Mouse (Mus musculus) MEL (cell line): ENCODE measurements at regions not wholly inside any gene's neighbourhood (a gene's known extent, or its start where the extent isn't known, plus 50 kb on each side); places are given as distances from the start of the nearest gene placed in this dataset.

Experiments
- DNase-seq: peaks from one replicate; pipeline ENCODE4 v3.0.0; 2011; ENCODE audit warnings: low read depth, low spot score
- H3K27ac ChIP-seq: 2 replicates; pipeline ENCODE4 v1.5.1; 2012; ENCODE audit warnings: low read depth, mild to moderate bottlenecking, control low read depth, low read length, moderate library complexity; ENCODE audit not compliant: control insufficient read depth
- H3K27me3 ChIP-seq, 2 experiments: fragments of 150-350 bp in 1 of 2; sonication (generic) in 1 of 2; 2 replicates each; pipeline ENCODE4 v1.6.1; 2012; ENCODE audit warnings: low read length in 2 of 2, mild to moderate bottlenecking in 2 of 2, improper control_type of control experiment in 1 of 2, moderate library complexity in 1 of 2; ENCODE audit not compliant: insufficient read depth in 2 of 2, control insufficient read depth in 1 of 2
- H3K36me3 ChIP-seq, 2 experiments: 2 replicates each; pipeline ENCODE4 v1.6.1; 2012 to 2014; ENCODE audit warnings: low read length in 2 of 2, improper control_type of control experiment in 1 of 2, inconsistent platforms in 1 of 2, mild to moderate bottlenecking in 1 of 2; ENCODE audit not compliant: insufficient read depth in 2 of 2, control insufficient read depth in 1 of 2
- H3K4me1 ChIP-seq, 2 experiments: fragments of 150-350 bp in 1 of 2; sonication (generic) in 1 of 2; 2 replicates each; pipeline ENCODE4 v1.6.1; 2012; ENCODE audit warnings: low read length in 2 of 2, improper control_type of control experiment in 1 of 2, mild to moderate bottlenecking in 1 of 2; ENCODE audit not compliant: insufficient read depth in 2 of 2, control insufficient read depth in 1 of 2
- H3K4me3 ChIP-seq, 2 experiments: fragments of 150-350 bp in 1 of 2; sonication (generic) in 1 of 2; 2 replicates each; pipeline ENCODE4 v1.5.1; 2012; ENCODE audit warnings: low read depth in 2 of 2, low read length in 2 of 2, mild to moderate bottlenecking in 2 of 2, moderate library complexity in 2 of 2, control low read depth in 1 of 2, improper control_type of control experiment in 1 of 2; ENCODE audit not compliant: control insufficient read depth in 1 of 2, insufficient read depth in 1 of 2
- H3K79me2 ChIP-seq: 2 replicates; pipeline ENCODE4 v1.6.1; 2012; ENCODE audit warnings: mild to moderate bottlenecking, low read length, moderate library complexity; ENCODE audit not compliant: control insufficient read depth, poor library complexity, insufficient read depth
- H3K9ac ChIP-seq: 2 replicates; pipeline ENCODE4 v1.6.1; 2012; ENCODE audit warnings: low read depth, mild to moderate bottlenecking, control low read depth, low read length, moderate library complexity; ENCODE audit not compliant: control insufficient read depth, poor library complexity, severe bottlenecking
- H3K9me3 ChIP-seq: fragments of 150-350 bp; sonication (generic); replicated peaks from 2 replicates; pipeline ENCODE4 v1.6.1; 2012; ENCODE audit warnings: mild to moderate bottlenecking, low read length, improper control_type of control experiment, moderate library complexity; ENCODE audit not compliant: insufficient read depth
- BHLHE40 ChIP-seq: IDR thresholded peaks from 2 replicates; pipeline ENCODE4 v1.6.1; 2012; ENCODE audit warnings: low read depth, mild to moderate bottlenecking, inconsistent platforms, low read length, improper control_type of control experiment, borderline replicate concordance
- E2F4 ChIP-seq: IDR thresholded peaks from 2 replicates; pipeline ENCODE4 v1.6.1; 2011; ENCODE audit warnings: low read depth, low read length, improper control_type of control experiment, borderline replicate concordance
- EP300 ChIP-seq, 2 experiments: IDR thresholded peaks; 2 replicates each; pipeline ENCODE4 v1.6.1; 2011; ENCODE audit warnings: improper control_type of control experiment in 2 of 2, low read length in 2 of 2, low read depth in 1 of 2, mild to moderate bottlenecking in 1 of 2
- GATA1 ChIP-seq: IDR thresholded peaks from 2 replicates; pipeline ENCODE4 v1.6.1; 2011; ENCODE audit warnings: low read depth, low read length, improper control_type of control experiment
- HCFC1 ChIP-seq: IDR thresholded peaks from 2 replicates; pipeline ENCODE4 v1.6.1; 2012; ENCODE audit warnings: low read depth, mild to moderate bottlenecking, inconsistent platforms, low read length, improper control_type of control experiment, moderate library complexity
- JUND ChIP-seq: IDR thresholded peaks from 2 replicates; pipeline ENCODE4 v1.6.1; 2011; ENCODE audit warnings: low read depth, mild to moderate bottlenecking, improper control_type of control experiment, low read length
- MXI1 ChIP-seq: IDR thresholded peaks from 2 replicates; pipeline ENCODE4 v1.6.1; 2011; ENCODE audit warnings: mild to moderate bottlenecking, low read depth, low read length, improper control_type of control experiment
- MYB ChIP-seq: IDR thresholded peaks from 2 replicates; pipeline ENCODE4 v1.6.1; 2011; ENCODE audit warnings: mild to moderate bottlenecking, low read depth, low read length, improper control_type of control experiment
- MYC ChIP-seq: IDR thresholded peaks from 2 replicates; pipeline ENCODE4 v1.6.1; 2011; ENCODE audit warnings: low read depth, mild to moderate bottlenecking, low read length, improper control_type of control experiment, moderate library complexity
- NELFE ChIP-seq: IDR thresholded peaks from 2 replicates; pipeline ENCODE4 v1.6.1; 2011; ENCODE audit warnings: low read depth, low read length, improper control_type of control experiment
- POLR2A ChIP-seq, 2 experiments: IDR thresholded peaks; 2 replicates each; pipeline ENCODE4 v1.6.1; 2011 to 2012; ENCODE audit warnings: low read length in 2 of 2, mild to moderate bottlenecking in 2 of 2, control low read depth in 1 of 2, improper control_type of control experiment in 1 of 2, low read depth in 1 of 2, moderate library complexity in 1 of 2; ENCODE audit not compliant: control insufficient read depth in 1 of 2, insufficient read depth in 1 of 2, poor library complexity in 1 of 2
- SMC3 ChIP-seq: IDR thresholded peaks from 2 replicates; pipeline ENCODE4 v1.6.1; 2011; ENCODE audit warnings: low read depth, low read length, improper control_type of control experiment
- TBP ChIP-seq: IDR thresholded peaks from 2 replicates; pipeline ENCODE4 v1.8.0; 2011; ENCODE audit warnings: low read depth, low read length, improper control_type of control experiment
- UBTF ChIP-seq: IDR thresholded peaks from 2 replicates; pipeline ENCODE4 v1.6.1; 2012; ENCODE audit warnings: low read depth, mild to moderate bottlenecking, inconsistent platforms, low read length, improper control_type of control experiment, moderate library complexity, borderline replicate concordance; ENCODE audit not compliant: insufficient read depth
- USF1 ChIP-seq: IDR thresholded peaks from 2 replicates; pipeline ENCODE4 v1.6.1; 2014; ENCODE audit warnings: low read depth, mild to moderate bottlenecking, inconsistent platforms, low read length, improper control_type of control experiment, moderate library complexity
- ZC3H11A ChIP-seq: IDR thresholded peaks from 2 replicates; pipeline ENCODE4 v1.6.1; 2012; ENCODE audit warnings: low read depth, mild to moderate bottlenecking, inconsistent platforms, low read length, improper control_type of control experiment
- ZKSCAN1 ChIP-seq: IDR thresholded peaks from 2 replicates; pipeline ENCODE4 v1.6.1; 2012; ENCODE audit warnings: low read depth, mild to moderate bottlenecking, inconsistent platforms, low read length, improper control_type of control experiment, moderate library complexity
- ZMIZ1 ChIP-seq: IDR thresholded peaks from 2 replicates; pipeline ENCODE4 v1.6.1; 2012; ENCODE audit warnings: low read depth, mild to moderate bottlenecking, inconsistent platforms, low read length, improper control_type of control experiment, moderate library complexity
- ZNF384 ChIP-seq: IDR thresholded peaks from 2 replicates; pipeline ENCODE4 v1.6.1; 2012; ENCODE audit warnings: low read depth, mild to moderate bottlenecking, inconsistent platforms, low read length, improper control_type of control experiment

- H3K9me3 ChIP-seq, result no peaks in the 10 kb centered on the region
- no peak for TF ChIP-seq NELFE
- no peak for TF ChIP-seq ZC3H11A
- TF ChIP-seq MYC, result no peak
- no peak for TF ChIP-seq MYB
- no peak for TF ChIP-seq JUND
- no peak for TF ChIP-seq GATA1
- TF ChIP-seq TBP, result no peak
- no peak for TF ChIP-seq ZMIZ1
- TF ChIP-seq USF1, result no peak
- TF ChIP-seq E2F4, result no peak
- no peak for TF ChIP-seq UBTF
- no peak for TF ChIP-seq ZKSCAN1
- TF ChIP-seq ZNF384, result no peak
- TF ChIP-seq BHLHE40, result no peak
- TF ChIP-seq, all 39 proteins: peak for 0
- no peaks in the 10 kb centered on the region for H3K79me2 ChIP-seq
- H3K27me3 ChIP-seq, result no peaks in the 10 kb centered on the region
- no peak overlapping the region for H3K4me3 ChIP-seq
- H3K4me1 ChIP-seq, result peaks cover 2 to 19% of the 10 kb centered on the region in 2 experiments; a peak in 3 of 4 replicates
- no peak for DNase-seq
- H3K9ac ChIP-seq, result no peak overlapping the region
- H3K27ac ChIP-seq, result no peak overlapping the region
- peaks cover 0 to 7% of the 10 kb centered on the region in 2 experiments; a peak in 2 of 4 replicates for H3K36me3 ChIP-seq
Measured at GRCm38 (mm10) chr9:61269151-61269870, 102.9 kb upstream of the Tle3 start.

- no peak overlapping the region for H3K4me3 ChIP-seq
- H3K27me3 ChIP-seq, result no peaks in the 10 kb centered on the region
- H3K4me1 ChIP-seq, result peaks cover 2 to 19% of the 10 kb centered on the region in 2 experiments; a peak in 3 of 4 replicates
- H3K9ac ChIP-seq, result no peak overlapping the region
- H3K36me3 ChIP-seq, result peaks cover 0 to 7% of the 10 kb centered on the region in 2 experiments; a peak in 2 of 4 replicates
- TF ChIP-seq MXI1 (no peak), UBTF (no peak), HCFC1 (no peak), POLR2A (IDR thresholded peaks at IDR 0.05; ENCODE audit: control insufficient read depth in 1 of 2, insufficient read depth in 1 of 2, low read depth in 1 of 2, low read length in 2 of 2, poor library complexity in 1 of 2) (no peak), BHLHE40 (no peak), SMC3 (no peak), EP300 (IDR thresholded peaks at IDR 0.05; ENCODE audit: low read depth in 1 of 2, low read length in 2 of 2) (no peak), NELFE (no peak)
- no peak for DNase-seq
- no peak overlapping the region for H3K27ac ChIP-seq
- no peaks in the 10 kb centered on the region for H3K79me2 ChIP-seq
- H3K9me3 ChIP-seq, result no peaks in the 10 kb centered on the region
Measured at GRCm38 (mm10) chr9:61271243-61271642, 100.9 kb upstream of the Tle3 start.
